Mouse (Mus musculus): Measurements from ENCODE around the gene Olfr324.

The Olfr324 gene

GRCm38 (mm10) chr11:58636376-58636977 is 41.6 kb downstream of the Olfr324 start:
- DNase-seq = peak; percentile 49 to 54

- DNase-seq = no peak
Measured at GRCm38 (mm10) chr11:58638176-58638701, 43.3 kb downstream of the Olfr324 start.

DNA sequence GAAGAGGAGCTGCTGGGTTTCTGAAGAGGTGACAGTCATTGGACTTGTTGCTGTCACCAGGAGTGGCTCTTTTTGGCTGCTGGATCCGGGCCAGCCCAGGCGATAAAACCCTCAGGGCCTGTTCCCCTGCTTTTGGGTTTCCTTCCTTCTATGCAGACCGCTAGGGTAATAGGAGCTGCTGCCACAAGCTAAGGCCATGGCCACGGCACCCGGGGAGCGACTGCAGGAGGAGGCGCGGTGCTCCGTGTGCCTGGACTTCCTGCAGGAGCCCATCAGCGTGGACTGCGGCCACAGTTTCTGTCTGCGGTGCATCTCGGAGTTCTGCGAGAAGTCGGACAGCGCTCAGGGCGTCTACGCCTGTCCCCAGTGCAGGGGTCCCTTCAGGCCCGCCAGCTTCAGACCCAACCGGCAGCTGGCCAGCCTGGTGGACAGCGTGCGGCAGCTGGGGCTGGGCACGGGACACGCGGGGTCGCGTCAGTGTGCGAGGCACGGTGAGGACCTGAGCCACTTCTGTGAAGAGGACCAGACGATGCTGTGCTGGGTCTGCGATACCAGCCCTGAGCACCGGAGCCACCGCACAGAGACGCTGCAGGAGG is 45.5 kb downstream of the Olfr324 start, which contains the start of gene Trim58:
Gene Trim58, plus strand, starts transcription at position 194 of the 596 bp plus-strand sequence.
- DNase-seq = peak; percentile 18 to 38

GRCm38 (mm10) chr11:58641057-58641456 is 46.1 kb downstream of the Olfr324 start:
- DNase-seq = no peak

GRCm38 (mm10) chr11:58641638-58642358 is 46.9 kb downstream of the Olfr324 start:
- no peak for DNase-seq

DNA sequence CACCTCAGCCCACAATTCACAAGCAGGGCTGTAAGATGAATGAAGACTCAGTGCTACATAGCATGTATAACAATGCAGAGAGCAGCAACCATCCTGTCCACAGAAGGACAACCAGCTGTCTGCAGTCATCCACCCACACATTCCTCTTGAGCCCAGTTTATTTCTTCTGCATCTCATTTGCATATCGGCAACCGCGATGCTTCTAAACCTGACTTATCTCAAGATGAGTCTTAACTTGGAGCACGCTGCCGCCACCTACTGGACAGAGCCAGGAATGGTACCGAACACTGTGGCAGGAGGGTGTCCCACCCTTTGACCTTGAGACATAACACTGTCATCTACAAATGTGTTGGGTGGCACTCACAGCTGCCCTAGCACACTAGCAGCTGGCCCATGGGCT is 48.4 kb downstream of the Olfr324 start:
- peak; percentile 10 to 42 for DNase-seq

Data from cerebellum, postnatal 14 days (tissue).